19 mouse cellular contexts compared by ENCODE assay signal in the genomic region with DNA sequence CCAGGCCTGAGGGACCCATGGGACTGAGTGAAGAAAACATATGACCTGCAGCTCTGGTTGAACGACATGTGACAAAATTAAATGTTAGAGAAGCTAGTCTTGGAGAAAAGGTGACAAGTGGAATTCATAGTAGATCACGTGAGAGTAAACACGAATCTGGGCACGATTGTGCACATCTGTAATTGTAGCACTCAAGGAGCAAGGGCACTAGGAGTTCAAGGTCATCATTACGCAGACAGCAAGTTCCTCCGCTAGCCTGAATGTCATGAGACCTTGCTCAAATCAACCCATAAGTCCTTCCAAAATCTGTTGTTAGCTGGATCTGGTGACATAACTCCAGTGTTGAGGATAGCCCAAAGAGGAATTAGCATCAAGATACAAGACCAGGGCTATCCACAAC. TPM values are rescaled to one million over a fixed set of nuclear protein-coding genes. Genes with fewer than 3 reads are reported as not detected.
"Had no signal": no experiment of that assay in that cellular context is flagged by ENCODE, and none has a peak within 500 bp of the region (broad histone marks: within the 10 kb centered on the region; RNA-seq: fewer than 3 reads in every experiment).

No protein-coding gene starts in this region.

- H3K9me3 ChIP-seq: neural tube, embryonic 13.5 days; neural tube, embryonic 15.5 days; stomach, embryonic 15.5 days had no signal

- H3K27me3 ChIP-seq: neural tube, embryonic 13.5 days; neural tube, embryonic 15.5 days; stomach, embryonic 15.5 days had no signal

- H3K4me3 ChIP-seq: neural tube, embryonic 13.5 days; neural tube, embryonic 15.5 days; stomach, embryonic 15.5 days had no signal

- H3K9ac ChIP-seq: neural tube, embryonic 13.5 days; neural tube, embryonic 15.5 days; stomach, embryonic 15.5 days had no signal

- H3K4me2 ChIP-seq: neural tube, embryonic 13.5 days; neural tube, embryonic 15.5 days; stomach, embryonic 15.5 days had no signal

- H3K36me3 ChIP-seq: neural tube, embryonic 13.5 days; neural tube, embryonic 15.5 days; stomach, embryonic 15.5 days had no signal

- H3K4me1 ChIP-seq: neural tube, embryonic 13.5 days; neural tube, embryonic 15.5 days; stomach, embryonic 15.5 days had no signal

- H3K27ac ChIP-seq: neural tube, embryonic 13.5 days; neural tube, embryonic 15.5 days; stomach, embryonic 15.5 days; stomach, postnatal 0 days had no signal

- DNase-seq: retina, postnatal 1 day; right cerebral cortex, adult 18-20 months; right cerebral cortex, postnatal 14 days; right cerebral cortex, postnatal 25 days; right cerebral cortex, postnatal 4 days; spleen, adult 18-20 months; thymus, adult 18-20 months; thymus, adult 2 months; thymus, postnatal 14 days; thymus, postnatal 25 days; thymus, postnatal 36 days; thymus, postnatal 4 days had no signal

RNA-seq across cellular contexts. Expression of gene Fmo4, which starts 25.2 kb away (rescaled TPM):
- polyA plus RNA-seq: spleen, adult 2 months; stomach, embryonic 14.5 days had no signal

RNA-seq across cellular contexts. Expression of gene Fmo2, which starts 59.5 kb away (rescaled TPM):
- polyA plus RNA-seq: neural tube, embryonic 14.5 days had no signal
